Mouse (Mus musculus): ENCODE measurements around the gene Efna1.

The Efna1 gene

DNA sequence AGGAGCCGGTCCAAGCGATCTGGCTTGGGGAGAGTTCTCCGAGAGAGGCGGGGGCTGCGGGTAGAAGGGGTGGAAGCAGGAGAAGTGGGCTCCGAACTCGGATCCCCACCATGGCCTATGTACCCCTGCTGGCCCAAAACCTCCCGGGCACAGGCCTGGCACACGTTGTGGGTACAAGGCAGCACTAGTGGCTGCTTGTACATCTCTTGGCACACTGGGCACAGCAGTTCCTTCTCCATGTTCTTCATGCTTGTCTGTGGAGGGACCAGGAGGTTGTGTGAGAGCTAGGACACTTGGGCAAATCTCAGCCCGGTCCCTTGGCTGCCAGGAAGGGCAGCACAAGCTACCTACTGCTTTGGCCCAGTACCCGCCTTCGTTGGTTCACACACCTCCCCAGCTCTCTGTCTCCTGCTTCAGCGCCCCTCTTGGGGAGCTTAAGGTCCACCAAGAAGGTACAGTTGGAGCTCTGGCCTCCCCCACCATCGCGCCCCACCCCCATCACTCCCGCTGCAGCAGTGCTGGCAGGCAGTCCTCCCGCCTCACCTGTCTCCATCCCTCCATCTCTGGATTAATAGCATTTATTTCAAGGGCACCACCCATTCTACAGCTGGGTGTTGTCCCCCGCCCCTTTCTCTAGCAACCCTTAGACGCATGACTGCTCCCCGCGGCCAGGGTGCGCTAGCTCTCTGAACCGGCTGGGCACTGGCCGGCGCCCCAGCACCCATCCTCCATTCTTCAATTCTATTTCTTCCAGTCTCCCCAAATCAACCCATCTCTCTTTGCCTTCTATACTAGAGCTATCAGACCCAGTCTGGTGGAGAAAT is 36.6 kb downstream of the Efna1 start:
- peak; percentile 49 for DNase-seq (ENCODE audit: low spot score)

DNA sequence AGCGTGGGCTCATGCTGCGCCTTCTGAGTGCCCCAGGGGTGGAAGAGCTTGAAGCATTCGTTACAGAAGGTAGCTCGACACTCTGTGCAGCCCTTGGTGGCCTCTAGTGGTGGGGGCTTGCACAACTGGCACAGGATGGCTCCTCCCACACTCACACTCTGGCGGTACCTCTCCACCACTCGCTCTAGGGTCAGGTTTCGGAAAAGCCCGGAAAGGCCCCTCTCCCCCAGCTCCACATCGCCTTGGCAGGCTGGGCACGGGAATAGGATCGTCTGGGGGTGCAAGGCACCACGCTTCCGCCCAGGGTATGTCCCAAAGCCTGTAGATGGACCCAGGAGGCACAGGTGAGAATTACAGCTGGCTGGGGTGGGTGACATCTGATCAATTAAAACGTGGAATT is 37.3 kb downstream of the Efna1 start:
- DNase-seq (ENCODE audit: low spot score) = peak; percentile 79

GRCm38 (mm10) chr3:89242331-89242895 is 38.5 kb downstream of the Efna1 start:
- peak; percentile 55 for DNase-seq (ENCODE audit: low spot score)

- DNase-seq (ENCODE audit: low spot score) = no peak
Observed at GRCm38 (mm10) chr3:89238494-89238893, 42.4 kb downstream of the Efna1 start.

DNA sequence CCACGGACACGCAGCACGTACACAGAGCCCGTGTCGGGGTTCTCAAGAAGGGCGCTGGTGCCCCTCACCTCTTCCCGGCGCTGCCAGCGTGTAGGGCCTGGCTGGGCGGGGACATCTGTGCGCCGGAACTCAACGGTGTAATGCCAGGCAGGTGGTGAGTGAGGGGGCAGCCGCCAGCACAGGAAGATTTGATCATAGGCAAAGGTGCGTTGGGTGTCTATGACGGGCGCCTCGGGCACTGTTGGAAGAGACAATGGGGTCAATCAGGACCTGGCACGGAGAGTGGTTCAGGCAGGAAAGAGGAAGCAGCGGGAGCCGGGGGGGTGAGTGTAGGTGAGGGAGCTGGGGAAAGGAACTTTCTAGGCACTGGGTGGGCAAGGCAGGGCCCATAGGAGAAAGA is 43.3 kb downstream of the Efna1 start:
- DNase-seq (ENCODE audit: low spot score) = no peak

DNA sequence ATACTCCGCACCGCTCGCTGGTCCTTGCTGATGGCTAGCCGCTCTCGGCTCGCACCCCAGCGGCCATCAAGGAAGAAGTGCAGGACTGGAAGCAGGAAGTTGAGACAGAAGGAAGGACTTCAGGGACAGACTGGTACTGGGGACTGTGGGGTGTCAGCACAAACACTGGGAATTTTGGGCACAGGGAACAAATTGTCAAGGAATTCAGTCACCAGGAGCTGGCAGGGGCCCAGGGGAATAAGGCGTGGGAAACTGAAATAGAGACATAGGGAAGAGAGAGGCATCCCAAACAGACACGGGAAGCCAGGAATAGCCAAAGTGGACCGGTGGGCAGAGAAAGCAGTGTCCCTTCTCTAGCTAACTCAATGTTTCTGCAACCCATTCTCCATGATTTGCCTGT is 44.4 kb downstream of the Efna1 start:
- no peak for DNase-seq (ENCODE audit: low spot score)

DNA sequence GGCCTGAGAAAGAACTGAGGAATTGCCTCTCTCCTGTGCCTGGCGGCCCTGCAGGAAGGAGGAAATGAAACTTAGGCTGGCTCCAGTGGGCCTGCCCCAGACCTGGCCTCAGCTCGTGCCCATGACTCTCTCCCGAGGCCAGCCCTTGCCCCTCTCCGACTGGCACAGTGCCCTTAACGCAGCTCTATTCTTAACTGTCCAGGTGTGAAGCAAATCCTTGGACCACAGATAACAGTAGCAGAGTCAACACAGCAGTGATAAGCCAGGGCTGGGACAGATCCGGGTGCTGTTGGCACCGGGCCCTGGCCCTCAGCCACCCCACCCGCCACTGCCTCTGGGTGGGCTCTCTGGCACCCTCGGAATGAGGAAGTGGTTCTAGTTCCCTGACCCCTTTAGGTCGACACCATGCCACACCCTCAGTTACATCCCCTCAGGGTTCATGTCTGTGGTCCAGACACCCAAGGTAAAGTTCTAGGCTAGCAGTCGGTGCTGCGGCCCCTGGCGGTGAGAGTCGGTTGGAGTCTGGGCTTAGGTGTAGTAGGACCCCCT is 47.3 kb downstream of the Efna1 start:
- no peak for DNase-seq (ENCODE audit: low spot score)

GRCm38 (mm10) chr3:89232614-89233013 is 48.3 kb downstream of the Efna1 start:
- no peak for DNase-seq (ENCODE audit: low spot score)

DNA sequence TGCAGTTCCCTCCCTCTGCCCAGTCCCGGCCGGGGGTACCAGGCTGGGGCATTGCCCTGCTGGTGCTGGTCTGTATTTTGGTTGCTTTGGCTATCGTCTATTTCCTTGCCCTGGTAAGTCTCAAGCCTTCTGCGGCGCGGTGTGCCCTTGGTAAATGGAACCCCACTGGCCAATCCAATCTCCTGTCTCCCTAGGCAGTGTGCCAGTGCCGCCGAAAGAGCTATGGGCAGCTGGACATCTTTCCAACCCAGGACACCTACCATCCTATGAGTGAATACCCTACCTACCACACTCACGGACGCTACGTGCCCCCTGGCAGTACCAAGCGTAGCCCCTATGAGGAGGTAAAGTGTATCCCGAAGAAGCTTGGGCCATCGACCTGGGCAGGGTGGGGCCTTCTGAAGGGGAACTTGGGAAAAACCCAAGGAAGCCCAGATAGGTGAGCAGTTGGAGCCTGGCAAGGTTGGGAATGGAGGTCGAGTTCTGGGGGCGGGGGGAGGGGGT is 49.1 kb downstream of the Efna1 start:
- DNase-seq (ENCODE audit: low spot score) = no peak

DNA sequence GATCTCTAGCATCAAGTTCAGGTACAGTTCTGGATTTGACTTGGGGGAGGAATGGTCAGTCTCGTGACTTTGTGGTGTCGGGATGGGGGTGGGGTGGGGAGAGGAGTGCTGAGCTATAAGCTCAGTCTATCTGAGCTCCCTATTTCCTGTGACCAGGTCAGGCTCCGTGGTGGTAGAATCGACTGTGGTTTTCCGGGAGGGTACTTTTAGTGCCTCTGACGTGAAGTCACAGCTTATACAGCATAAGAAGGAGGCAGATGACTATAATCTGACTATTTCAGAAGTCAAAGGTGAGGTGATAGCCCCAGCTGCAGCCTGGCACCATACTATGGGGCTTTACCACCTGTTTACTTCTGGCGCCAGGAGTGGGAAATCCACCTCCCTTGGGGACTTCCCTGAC is 49.6 kb downstream of the Efna1 start:
- DNase-seq (ENCODE audit: low spot score) = no peak

DNA sequence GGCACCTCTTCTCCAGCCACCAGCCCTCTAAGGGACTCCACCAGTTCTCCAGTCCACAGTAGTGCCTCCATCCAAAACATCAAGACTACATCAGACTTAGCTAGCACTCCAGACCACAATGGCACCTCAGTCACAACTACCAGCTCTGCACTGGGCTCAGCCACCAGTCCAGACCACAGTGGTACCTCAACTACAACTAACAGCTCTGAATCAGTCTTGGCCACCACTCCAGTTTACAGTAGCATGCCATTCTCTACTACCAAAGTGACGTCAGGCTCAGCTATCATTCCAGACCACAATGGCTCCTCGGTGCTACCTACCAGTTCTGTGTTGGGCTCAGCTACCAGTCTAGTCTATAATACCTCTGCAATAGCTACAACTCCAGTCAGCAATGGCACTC is 50.4 kb downstream of the Efna1 start:
- no peak for DNase-seq (ENCODE audit: low spot score)

GRCm38 (mm10) chr3:89229276-89229675 is 51.7 kb downstream of the Efna1 start:
- DNase-seq (ENCODE audit: low spot score) = no peak

DNA sequence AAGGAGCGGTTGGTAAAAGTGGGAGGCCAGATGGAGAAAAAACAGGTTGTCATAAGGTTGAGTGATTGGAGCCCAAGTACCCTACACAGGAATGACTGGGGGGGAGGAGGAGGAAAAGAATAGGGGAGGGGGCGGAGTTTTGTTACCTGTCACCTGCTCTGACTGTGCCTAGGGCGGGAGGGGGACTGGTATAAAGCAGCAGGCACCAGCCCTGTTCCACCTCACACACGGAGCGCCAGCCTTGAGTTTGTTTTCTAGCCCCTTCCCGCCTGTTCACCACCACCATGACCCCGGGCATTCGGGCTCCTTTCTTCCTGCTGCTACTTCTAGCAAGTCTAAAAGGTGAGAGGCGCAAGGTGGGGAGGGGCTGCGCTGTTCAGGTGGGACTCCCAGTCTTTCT is 52.1 kb downstream of the Efna1 start, which contains the start of gene Muc1:
Gene Muc1, plus strand, starts transcription at position 222 of the 400 bp plus-strand sequence.
- DNase-seq (ENCODE audit: low spot score) = no peak

DNA sequence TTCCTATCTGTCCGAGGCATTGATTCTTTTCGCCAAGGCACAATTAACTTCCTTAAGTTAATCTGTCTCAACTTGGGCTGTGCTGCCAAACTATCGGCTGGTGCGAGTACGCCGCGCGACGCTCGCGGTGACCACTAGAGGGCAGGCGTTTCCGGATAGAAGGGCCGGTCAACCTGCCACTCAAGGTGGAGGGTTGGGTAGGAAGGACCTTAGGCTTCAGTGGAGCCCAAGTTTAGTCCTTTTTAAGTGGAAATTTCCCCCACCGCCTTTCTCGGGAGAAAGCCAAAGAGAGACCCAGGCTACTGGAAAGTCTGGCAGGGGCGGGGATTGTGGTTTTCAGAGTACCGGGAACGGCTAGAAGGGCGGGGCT is 52.8 kb downstream of the Efna1 start:
- peak; percentile 94 for DNase-seq (ENCODE audit: low spot score)

- peak; percentile 96 for DNase-seq (ENCODE audit: low spot score)
Observed at GRCm38 (mm10) chr3:89227307-89228179, 53.4 kb downstream of the Efna1 start.

GRCm38 (mm10) chr3:89226900-89227299 is 54.0 kb downstream of the Efna1 start, which contains the start of gene Mtx1:
Gene Mtx1 (minus strand): TSS chr3:89227088.
- DNase-seq (ENCODE audit: low spot score) = no peak

DNA sequence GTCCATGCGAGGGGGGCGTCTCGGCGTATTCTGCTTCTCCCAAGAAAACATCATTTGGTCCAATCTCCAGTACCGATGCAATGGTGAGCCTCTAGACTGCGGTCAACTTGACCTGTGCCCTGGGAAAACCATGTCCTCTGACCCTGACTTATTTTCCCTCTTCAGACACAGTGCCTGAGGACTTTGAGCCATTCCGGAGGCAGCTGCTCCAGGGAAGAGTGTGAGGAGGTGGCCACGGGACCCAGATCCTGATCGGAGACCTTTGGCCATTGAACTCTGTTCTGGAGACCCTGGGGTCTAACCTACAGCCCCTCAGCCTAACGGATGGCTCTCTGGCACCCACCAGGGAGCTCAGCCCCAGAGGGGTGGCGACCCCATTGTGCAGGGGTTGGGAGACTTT is 54.6 kb downstream of the Efna1 start:
- no peak for DNase-seq (ENCODE audit: low spot score)

DNA sequence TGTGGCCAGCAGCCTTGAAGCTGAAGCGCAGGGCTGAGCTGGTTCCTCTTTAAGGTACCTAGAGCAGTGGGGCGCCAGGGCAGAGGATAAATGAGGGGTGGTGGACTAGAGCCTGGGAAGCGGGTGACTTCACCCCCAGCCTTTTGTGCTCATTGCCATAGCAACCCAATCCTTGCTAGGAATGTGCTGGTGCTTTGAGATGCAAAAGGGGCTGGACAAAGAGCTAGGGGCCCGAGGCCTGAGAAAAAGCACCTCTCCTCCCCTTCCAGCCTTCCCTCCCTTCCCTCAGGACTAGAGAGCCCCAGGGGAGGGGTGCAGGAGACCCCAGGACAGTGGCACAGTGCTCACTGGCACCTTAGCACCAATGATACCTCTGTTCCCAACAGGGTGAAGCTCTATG is 55.0 kb downstream of the Efna1 start:
- DNase-seq (ENCODE audit: low spot score) = peak; percentile 75

DNA sequence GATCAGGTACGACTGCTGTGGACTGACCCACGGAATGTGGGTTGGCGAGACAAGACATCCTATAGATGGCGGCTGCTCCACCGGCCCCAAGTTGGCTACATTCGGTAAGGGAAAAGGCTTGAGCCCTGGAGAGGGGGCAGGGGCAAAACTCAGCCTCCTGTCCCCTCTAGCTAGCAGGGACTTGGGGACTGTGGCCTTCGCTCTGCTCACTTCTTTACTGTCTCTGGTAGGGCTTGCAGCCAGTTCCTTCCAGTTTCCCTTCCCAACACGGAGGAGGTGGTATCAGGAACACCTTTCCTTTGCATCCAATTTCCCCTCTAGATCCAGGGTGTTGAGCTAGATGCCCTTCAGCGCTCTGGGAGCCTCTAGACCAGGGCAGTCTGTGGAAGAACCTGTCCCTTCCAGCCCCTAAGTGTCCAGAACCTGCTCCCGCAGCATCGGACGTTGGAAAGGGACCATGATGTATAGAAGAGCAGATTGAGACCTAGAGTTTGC is 55.6 kb downstream of the Efna1 start:
- peak; percentile 16 for DNase-seq (ENCODE audit: low spot score)

- DNase-seq (ENCODE audit: low spot score) = peak; percentile 15
Observed at GRCm38 (mm10) chr3:89224796-89225195, 56.1 kb downstream of the Efna1 start.
